Mouse (Mus musculus) cortical plate, adult 2 months (tissue): ENCODE measurements at regions not wholly inside any gene's neighbourhood (a gene's known extent, or its start where the extent isn't known, plus 50 kb on each side); places are given as distances from the start of the nearest gene placed in this dataset.

ENCODE experiments used
- CTCF ChIP-seq: fragments of 200-500 bp; IDR thresholded peaks from 2 replicates; pipeline ENCODE4 v1.5.1; 2011; ENCODE audit warnings: mild to moderate bottlenecking, control low read depth, low read length; ENCODE audit not compliant: insufficient read depth; ENCODE audit errors: extremely low read depth
- POLR2A ChIP-seq: fragments of 200-500 bp; IDR thresholded peaks from 2 replicates; pipeline ENCODE4 v1.6.1; 2011; ENCODE audit warnings: mild to moderate bottlenecking, low read length, control low read depth; ENCODE audit not compliant: insufficient read depth; ENCODE audit errors: extremely low read depth

DNA sequence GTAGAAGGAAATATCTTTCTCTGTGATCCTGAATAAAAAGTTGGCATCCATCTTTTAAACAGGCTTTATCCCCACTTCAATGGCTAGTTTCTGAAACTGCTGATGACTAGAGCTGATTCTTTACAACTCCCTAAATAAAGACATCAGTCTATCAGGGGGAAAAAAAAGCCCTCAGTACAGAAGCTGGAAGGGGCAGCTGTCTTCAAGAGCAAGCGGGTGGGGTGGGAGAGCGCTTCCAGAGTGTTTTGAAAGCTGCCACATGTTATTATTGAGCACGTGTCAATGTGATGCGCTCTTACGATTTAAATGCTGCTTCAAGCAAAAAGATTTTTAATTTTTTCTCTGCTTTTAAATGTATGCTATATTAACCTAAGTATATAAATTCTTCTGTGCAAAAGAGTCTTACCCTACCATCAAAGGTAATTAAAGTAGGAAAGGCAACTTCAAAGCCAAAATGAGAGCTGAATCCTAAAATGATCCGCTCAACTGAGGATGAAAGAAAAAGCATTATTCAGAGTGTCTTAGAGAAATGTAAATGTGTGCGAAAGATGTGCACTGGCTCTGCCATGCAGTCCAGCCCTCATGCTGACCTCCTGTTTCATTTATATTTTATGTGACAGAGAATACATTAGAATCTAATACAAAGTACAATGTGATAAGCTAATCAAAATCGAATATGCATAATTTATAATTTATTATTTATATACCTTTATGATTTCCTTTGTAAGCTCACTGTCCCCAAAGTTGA lies 862.8 kb upstream of the Epha7 start:
- TF ChIP-seq CTCF (no peak), POLR2A (no peak)
